Mouse (Mus musculus) neutrophil, adult 5-6 weeks (primary cell): ENCODE measurements around the gene Mpp2. TPM values are rescaled to one million over a fixed set of nuclear protein-coding genes. Genes with fewer than 3 reads are reported as not detected.

Source experiments
- ATAC-seq: fragments of 151-379, 151-347 bp; 2 replicates; pipeline ENCODE4 v1.8.0; 2017; ENCODE audit warnings: mild to moderate bottlenecking, moderate TSS enrichment; ENCODE audit not compliant: insufficient number of reproducible peaks, poor library complexity, low FRiP score, severe bottlenecking; ENCODE audit errors: extremely low read depth
- total RNA-seq: library from RNA; stranded (forward); fragments of 200-1000 nt; gene quantifications from 2 replicates; pipeline ENCODE4 v1.2.3, GENCODE M21; 2017

The Mpp2 gene
- total RNA-seq, 1 experiment from 2014 or later = not detected

DNA sequence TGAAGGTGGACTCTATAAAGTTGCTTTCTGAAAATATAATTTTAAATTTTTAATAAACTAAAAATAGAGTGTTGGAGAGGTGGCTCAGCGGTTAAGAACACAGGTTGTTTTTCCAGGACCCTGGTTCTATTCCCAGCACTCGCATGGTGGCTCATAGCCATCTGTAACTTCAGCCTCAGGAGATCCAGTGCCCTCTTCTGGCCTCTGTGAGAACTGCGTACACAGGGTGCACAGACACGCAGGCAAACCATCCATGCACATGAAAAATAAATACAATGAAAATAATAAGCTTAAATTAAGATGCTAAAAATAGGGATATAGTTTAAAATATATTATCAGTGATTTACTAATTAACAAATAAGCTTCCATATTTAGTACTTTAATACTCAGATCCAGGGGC, 47.7 kb downstream of the Mpp2 start:
- no peak for ATAC-seq

- peak; percentile 52; the same call in 1 of the 2 replicates for ATAC-seq
Measured at GRCm38 (mm10) chr11:102040138-102040524, 48.2 kb downstream of the Mpp2 start.

DNA sequence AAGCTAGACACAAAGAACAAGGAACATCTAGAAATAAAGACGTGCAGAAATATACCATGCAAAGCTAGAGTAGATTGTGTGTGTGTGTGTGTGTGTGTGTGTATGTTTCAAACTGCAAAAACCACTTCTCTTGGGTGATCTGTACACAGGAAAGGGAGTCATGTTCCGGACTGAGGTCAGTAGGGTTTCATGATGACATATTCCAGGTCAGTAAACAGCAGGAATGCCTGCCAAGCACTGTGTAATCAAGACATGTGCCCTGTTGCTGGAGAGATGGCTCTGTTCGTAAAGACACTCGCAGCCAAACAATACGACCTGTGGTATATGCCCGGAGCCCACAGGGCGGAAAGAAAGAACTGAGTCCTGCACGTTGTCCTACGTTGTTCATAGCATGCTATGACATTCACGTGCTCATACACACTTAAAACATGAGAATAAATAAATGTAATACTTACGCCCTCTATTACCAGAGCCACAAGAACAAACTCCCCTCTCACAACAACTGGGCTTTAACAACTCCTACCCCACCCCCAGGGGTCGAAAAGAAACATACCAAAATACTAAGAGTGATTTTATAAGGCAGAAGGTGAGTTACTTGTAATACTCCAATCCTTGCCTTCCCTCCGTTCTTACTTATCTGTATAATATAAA, 48.7 kb downstream of the Mpp2 start:
- ATAC-seq = no peak

DNA sequence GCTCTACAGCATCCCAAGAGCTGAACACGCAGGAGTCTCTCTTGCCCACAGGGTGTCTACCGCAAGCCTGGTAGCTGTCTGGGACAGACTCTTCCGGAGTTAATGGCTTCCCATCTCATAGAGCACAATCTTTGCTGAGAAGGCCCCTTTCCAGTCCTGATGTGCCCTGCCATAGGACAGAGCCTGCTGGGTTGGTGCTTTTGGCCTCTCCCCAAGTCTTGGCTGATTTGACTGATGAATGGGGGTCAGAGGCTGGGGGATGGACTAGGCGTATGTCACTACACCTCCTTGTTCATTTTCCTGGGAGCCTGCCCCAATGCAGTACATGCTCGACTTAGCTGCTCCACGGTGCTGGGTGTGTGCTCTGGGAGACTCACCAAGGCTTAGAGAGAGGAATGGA, 50.5 kb downstream of the Mpp2 start:
- ATAC-seq = no peak

DNA sequence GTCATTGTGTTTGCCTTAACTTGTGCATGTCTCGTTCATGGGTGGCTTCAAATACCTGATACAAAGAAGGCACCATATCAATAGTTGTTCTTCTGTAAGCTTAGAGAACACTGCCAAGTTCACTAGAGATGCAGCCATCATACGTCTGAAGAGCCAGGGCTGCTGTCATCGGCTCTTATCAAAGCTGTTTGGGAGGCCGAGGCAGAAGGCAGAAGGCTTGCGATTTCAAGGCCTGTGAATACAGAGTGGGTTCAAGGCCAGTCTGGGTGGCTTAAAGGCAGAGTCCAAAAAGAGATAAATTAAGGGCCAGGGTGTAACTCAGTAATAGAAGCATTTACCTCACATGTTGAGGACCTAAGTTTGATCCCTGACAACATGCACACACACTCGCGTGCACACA, 52.0 kb downstream of the Mpp2 start:
- no peak for ATAC-seq

DNA sequence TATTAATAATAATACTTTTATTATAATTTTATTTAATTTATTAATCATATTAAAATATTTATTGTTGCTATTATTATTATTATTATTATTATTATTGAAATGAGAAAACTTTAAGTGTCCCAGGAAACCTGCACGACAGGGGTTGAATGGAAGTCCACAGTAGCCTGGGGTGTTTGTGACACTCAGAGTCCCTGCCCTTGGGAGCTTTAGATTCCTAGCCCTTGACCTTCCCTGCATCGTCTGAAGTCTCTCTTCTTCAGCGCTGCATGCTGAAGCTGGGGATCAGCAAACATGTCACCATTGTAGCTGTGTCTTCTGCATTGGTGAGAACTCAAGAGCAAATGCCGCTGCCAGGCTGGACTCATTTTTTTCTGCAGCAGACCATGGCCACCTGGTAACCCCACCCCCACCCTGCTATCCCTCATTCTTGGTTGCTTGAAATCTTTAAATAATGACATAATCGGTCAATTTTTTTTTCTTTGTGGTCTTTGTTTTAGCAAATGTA, 52.8 kb downstream of the Mpp2 start:
- no peak for ATAC-seq

DNA sequence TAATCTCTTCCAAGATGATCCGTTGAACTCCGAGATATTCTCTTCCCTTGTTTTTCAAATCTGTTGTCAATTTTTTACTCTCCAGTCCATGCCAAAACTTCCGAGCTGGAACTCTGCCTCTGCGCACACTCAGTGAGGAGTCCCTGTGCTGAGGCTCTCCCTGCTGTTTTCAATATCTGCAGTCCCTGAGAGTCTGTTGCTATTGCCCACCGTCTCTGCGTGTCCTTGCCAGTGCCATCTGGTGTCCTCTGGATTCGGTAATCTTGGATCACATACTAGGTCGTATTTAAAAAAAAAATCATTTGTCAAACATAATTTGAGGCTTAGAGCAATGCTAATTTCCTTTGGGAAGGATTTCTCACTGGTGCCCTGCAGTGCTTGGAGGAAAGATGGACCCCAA, 53.4 kb downstream of the Mpp2 start:
- no peak for ATAC-seq

DNA sequence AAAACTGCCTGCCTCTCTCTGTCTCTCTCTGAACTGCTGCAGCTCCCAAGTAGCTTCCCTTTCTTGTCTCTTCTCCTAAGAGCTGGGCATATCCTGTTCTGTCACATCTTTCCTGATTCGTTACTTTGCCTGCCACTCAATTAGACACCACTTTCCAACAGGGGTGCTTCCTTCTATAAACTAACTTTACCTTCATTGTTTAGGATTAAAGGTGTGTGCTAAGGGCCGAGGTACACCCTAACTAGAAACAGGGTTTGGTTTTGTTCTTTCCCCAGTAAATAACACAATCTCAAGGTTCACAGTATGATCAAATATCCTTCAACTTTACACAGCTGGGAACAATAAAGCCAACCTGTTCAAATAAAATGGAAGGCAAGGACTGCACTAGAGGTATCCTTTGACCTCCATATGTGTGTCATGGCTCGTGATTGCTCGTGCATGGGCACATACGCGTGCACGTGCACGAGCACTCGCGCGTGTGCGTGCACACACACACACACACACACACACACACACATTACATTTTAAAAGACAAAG, 55.2 kb downstream of the Mpp2 start:
- ATAC-seq = no peak

DNA sequence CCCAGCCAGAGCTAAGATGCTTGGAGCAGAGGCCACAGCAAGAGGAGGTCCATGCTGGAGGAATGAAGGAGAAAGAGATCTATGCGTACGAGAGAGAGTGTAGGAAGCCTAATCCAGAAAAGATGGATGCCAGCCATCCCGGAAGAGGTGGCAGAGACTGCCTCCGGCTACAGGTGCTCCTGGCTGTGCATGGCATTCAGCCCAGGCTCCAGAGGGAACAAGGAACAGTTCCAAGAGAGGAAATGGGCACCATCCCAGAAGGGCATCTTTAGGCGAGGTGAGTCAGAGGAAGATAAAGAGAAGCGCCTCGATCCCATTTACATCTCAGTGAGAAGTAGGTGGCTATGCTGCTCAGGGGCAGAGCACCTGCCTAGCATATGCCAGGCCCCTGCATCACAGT, 57.2 kb downstream of the Mpp2 start:
- ATAC-seq = no peak

DNA sequence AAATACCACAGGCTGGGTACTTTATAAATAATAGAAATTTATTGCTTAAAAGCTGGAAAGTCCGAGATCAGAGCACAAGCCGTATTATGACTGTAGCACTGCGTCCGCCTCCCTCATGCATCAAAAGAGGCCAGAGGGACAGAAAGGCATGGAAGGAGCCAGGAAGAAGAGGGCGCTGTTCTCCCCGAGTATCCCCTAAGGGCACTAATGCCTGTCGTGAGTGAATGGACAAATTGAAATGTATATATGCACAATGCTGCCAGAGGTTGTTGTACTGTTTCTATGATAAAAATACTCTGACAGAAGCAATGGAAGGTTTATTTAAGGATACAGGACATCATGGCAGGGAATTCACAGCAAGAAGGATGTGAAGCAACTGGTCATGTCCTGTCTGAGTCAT, 58.3 kb downstream of the Mpp2 start:
- ATAC-seq = no peak

DNA sequence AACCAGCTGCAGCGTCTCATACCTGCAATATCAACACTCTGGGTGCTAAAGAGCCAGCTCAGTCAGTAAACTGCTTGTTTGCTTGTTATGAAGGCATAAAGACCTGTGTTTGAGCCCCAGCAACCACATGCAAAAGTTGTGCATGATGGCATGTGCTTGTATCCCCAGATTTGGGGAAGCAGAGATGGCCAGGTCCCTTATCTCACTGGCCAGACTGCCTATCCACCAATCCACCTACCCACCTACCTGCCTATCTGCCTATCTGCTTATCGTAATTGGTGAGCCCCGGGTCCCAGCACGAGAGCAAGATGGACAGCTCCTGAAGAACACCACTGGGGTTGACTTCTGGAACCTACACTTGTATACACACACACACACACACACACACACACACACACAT, 59.0 kb downstream of the Mpp2 start:
- no peak for ATAC-seq

DNA sequence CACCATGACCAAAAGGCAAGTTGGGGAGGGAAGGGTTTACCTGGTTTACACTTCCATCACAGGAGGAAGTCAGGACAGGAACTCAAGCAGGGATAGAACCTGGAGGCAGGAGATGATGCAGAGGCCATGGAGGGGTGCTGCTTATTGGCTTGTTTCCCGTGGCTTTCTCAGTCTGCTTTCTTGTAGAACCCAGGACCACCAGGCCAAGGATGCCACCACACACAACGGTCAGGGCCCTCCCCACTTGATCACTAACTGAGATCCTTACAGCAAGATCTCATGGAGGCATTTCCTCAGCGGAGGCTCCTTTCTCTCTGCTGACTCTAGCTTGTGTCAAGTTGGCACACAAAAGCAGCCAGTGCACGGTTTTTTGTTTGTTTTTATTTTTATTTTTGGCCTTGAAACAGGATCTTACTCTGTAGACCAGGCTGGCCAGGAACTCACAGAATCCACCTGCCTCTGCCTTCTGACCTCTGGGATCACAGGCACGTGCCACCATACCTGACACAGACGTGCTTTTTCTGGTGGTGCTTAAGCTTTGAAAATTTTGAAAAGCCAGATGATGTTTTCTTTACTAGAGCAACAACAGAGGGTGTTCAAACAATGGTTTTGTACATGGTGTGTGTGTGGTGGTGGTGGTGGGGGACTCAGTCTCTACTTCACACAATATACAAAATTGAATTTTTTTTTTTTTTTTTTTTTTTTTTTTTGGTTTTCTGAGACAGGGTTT, 60.1 kb downstream of the Mpp2 start, which contains the start of gene Mpp3:
Gene Mpp3 (minus strand): TSS at position 375 of the 730 bp plus-strand sequence.
- no peak for ATAC-seq

GRCm38 (mm10) chr11:102027361-102028017, 60.8 kb downstream of the Mpp2 start:
- ATAC-seq = no peak

GRCm38 (mm10) chr11:102026694-102027360, 61.5 kb downstream of the Mpp2 start:
- no peak for ATAC-seq

GRCm38 (mm10) chr11:102025991-102026660, 62.2 kb downstream of the Mpp2 start:
- ATAC-seq = no peak

- ATAC-seq = no peak
Measured at GRCm38 (mm10) chr11:102025354-102025753, 63.0 kb downstream of the Mpp2 start.

- no peak for ATAC-seq
Measured at GRCm38 (mm10) chr11:102024875-102025274, 63.4 kb downstream of the Mpp2 start.

- no peak for ATAC-seq
Measured at GRCm38 (mm10) chr11:102024084-102024758, 64.1 kb downstream of the Mpp2 start.
